Mouse (Mus musculus) cortical plate, adult 2 months (tissue): ENCODE results near the gene Gimap1. TPM values are rescaled to one million over a fixed set of nuclear protein-coding genes. Genes with fewer than 3 reads are reported as not detected.

Experiments used
- H3K27ac ChIP-seq: fragments of 200-500 bp; 2 replicates; pipeline ENCODE4 v1.5.1; 2012; ENCODE audit warnings: low read length, control low read depth, inconsistent platforms; ENCODE audit not compliant: insufficient read depth
- H3K4me1 ChIP-seq: fragments of 200-500 bp; 2 replicates; pipeline ENCODE4 v1.6.1; 2011; ENCODE audit warnings: low read length; ENCODE audit not compliant: control insufficient read depth, insufficient read depth
- H3K4me3 ChIP-seq: fragments of 200-500 bp; 2 replicates; pipeline ENCODE4 v1.5.1; 2011; ENCODE audit warnings: mild to moderate bottlenecking, low read length, control low read depth; ENCODE audit not compliant: insufficient read depth
- CTCF ChIP-seq: fragments of 200-500 bp; IDR thresholded peaks from 2 replicates; pipeline ENCODE4 v1.5.1; 2011; ENCODE audit warnings: mild to moderate bottlenecking, control low read depth, low read length; ENCODE audit not compliant: insufficient read depth; ENCODE audit errors: extremely low read depth
- POLR2A ChIP-seq: fragments of 200-500 bp; IDR thresholded peaks from 2 replicates; pipeline ENCODE4 v1.6.1; 2011; ENCODE audit warnings: mild to moderate bottlenecking, low read length, control low read depth; ENCODE audit not compliant: insufficient read depth; ENCODE audit errors: extremely low read depth
- polyA plus RNA-seq: library from polyadenylated mRNA; depleted of rRNA; stranded (reverse); fragments of >200 nt; gene quantifications from 2 replicates; pipeline ENCODE4 v1.2.3, GENCODE M21; 2012

Gene Gimap1
- polyA plus RNA-seq, 1 experiment: 1.5 TPM

- H3K27ac ChIP-seq: no peak overlapping the region
- no peak for TF ChIP-seq CTCF
- TF ChIP-seq POLR2A: no peak
- no peak overlapping the region for H3K4me3 ChIP-seq
- H3K4me1 ChIP-seq: no peaks in the 10 kb centered on the region
Measured at GRCm38 (mm10) chr6:48733660-48734059, 5.2 kb upstream of the Gimap1 start.

- H3K27ac ChIP-seq: no peak overlapping the region
- H3K4me1 ChIP-seq: no peaks in the 10 kb centered on the region
- TF ChIP-seq CTCF: no peak
- TF ChIP-seq POLR2A: no peak
- H3K4me3 ChIP-seq: no peak overlapping the region
Measured at GRCm38 (mm10) chr6:48737053-48737452, 1.8 kb upstream of the Gimap1 start.

DNA sequence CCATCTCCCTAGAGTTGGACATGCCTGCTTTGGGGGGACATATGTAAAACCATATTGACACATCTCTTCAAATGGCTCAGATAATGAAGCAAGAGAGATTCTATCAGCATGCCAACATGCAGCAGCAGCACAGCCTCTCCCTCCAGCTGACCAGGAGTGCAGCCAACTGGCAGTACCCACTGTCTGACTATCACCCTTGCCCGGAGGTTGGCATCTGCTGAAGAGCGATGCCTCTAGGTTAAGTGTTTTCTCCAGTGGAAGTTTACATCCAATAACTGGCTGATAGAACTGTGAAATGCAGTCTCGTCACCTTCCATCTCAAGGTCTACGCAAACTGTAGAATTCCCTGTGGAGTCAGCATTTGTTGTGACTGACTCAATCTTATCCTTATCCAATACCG lies 1.2 kb upstream of the Gimap1 start:
- Histone ChIP-seq H3K27ac (no peak overlapping the region), H3K4me1 (no peaks in the 10 kb centered on the region), H3K4me3 (no peak overlapping the region)
- TF ChIP-seq CTCF: no peak
- no peak for TF ChIP-seq POLR2A

GRCm38 (mm10) chr6:48739780-48740055 lies 864 bp downstream of the Gimap1 start:
- H3K4me3 ChIP-seq: no peak overlapping the region
- TF ChIP-seq CTCF (no peak), POLR2A (no peak)
- no peaks in the 10 kb centered on the region for H3K4me1 ChIP-seq

GRCm38 (mm10) chr6:48740501-48741169 lies 1.8 kb downstream of the Gimap1 start:
- no peak for TF ChIP-seq CTCF
- TF ChIP-seq POLR2A: no peak
- no peak overlapping the region for H3K4me3 ChIP-seq

More at GRCm38 (mm10) chr6:48739780-48740055, 864 bp downstream of the Gimap1 start:
- no peak overlapping the region for H3K27ac ChIP-seq

GRCm38 (mm10) chr6:48741273-48741672 lies 2.4 kb downstream of the Gimap1 start:
- TF ChIP-seq CTCF (no peak), POLR2A (no peak)
- Histone ChIP-seq H3K4me1 (no peaks in the 10 kb centered on the region), H3K4me3 (no peak overlapping the region), H3K27ac (no peak overlapping the region)

More at GRCm38 (mm10) chr6:48740501-48741169, 1.8 kb downstream of the Gimap1 start:
- no peak overlapping the region for H3K27ac ChIP-seq
- H3K4me1 ChIP-seq: no peaks in the 10 kb centered on the region

- Histone ChIP-seq H3K27ac (no peak overlapping the region), H3K4me3 (no peak overlapping the region), H3K4me1 (no peaks in the 10 kb centered on the region)
- TF ChIP-seq POLR2A (no peak), CTCF (no peak)
Measured at GRCm38 (mm10) chr6:48741711-48742206, 2.9 kb downstream of the Gimap1 start.

DNA sequence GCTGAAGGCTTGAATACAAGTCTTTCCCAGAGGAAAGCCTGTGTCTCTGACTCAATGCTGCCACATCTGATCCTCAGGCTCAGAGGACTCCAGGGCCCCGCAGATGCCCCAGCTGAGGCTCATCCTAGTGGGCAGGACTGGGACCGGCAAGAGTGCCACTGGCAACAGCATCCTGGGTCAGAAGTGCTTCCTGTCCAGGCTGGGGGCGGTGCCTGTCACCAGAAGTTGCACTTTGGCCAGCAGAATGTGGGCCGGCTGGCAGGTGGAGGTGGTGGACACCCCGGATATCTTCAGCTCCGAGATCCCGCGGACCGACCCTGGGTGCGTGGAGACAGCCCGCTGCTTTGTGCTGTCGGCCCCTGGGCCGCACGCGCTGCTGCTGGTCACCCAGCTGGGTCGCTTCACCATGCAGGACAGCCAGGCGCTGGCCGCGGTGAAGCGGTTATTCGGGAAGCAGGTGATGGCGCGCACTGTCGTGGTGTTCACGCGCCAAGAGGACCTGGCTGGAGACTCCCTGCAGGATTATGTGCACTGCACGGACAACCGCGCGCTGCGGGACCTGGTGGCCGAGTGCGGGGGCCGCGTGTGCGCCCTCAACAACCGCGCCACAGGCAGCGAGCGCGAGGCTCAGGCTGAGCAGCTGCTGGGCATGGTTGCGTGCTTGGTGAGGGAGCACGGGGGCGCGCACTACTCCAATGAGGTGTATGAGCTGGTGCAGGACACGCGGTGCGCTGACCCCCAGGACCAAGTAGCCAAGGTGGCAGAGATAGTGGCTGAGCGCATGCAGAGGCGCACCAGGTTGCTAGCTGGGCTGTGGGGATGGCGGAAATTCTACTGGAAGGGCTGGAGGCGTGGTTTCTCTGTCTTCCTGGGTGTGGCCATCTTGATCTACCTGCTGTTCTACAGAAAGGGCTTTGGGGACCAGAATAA lies 3.8 kb downstream of the Gimap1 start:
- no peak for TF ChIP-seq CTCF
- TF ChIP-seq POLR2A: 0 out of 2 replicates have a peak, but pooled peaks have one; percentile 34
- Histone ChIP-seq H3K4me1 (no peaks in the 10 kb centered on the region), H3K27ac (no peak overlapping the region), H3K4me3 (peak overlapping the region; percentile 39)

- Histone ChIP-seq H3K4me3 (no peak overlapping the region), H3K27ac (no peak overlapping the region), H3K4me1 (no peaks in the 10 kb centered on the region)
- no peak for TF ChIP-seq CTCF
- no peak for TF ChIP-seq POLR2A
Measured at GRCm38 (mm10) chr6:48745490-48745889, 6.6 kb downstream of the Gimap1 start.
